Mouse (Mus musculus) gastrocnemius, adult 18-20 months (tissue): ENCODE measurements around the gene Tspan17. TPM values are rescaled to one million over a fixed set of nuclear protein-coding genes. Genes with fewer than 3 reads are reported as not detected.

Experiments used
- total RNA-seq, 2 experiments: library from RNA; stranded (reverse); gene quantifications; 2 replicates each; pipeline ENCODE4 v1.2.3; 2021

Tspan17 gene
- total RNA-seq, 2 experiments from 2014 or later: 19.1 to 23.1 TPM

Other genes with a start within 250 kb of the Tspan17 start
- 100 to 1,000 TPM; 203 to 215 TPM for gene 4833439L19Rik, start 223.9 kb upstream of the Tspan17 start, total RNA-seq
- 1 to 10 TPM; 2.6 TPM for gene Arl10, start 214.4 kb upstream of the Tspan17 start, total RNA-seq
- gene Nop16, start 199.3 kb upstream of the Tspan17 start, total RNA-seq: 10 to 100 TPM; 16.3 to 19.7 TPM
- 100 to 1,000 TPM; 151 to 154 TPM for gene Higd2a, start 199.2 kb upstream of the Tspan17 start, total RNA-seq
- 100 to 1,000 TPM; 157 to 180 TPM for gene Cltb, start 178.0 kb upstream of the Tspan17 start, total RNA-seq
- gene Faf2, start 167.6 kb upstream of the Tspan17 start, total RNA-seq: 10 to 100 TPM; 12.0 to 16.4 TPM
- 10 to 100 TPM; 23.8 to 29.2 TPM for gene Rnf44, start 95.5 kb upstream of the Tspan17 start, total RNA-seq
- not detected for gene Cdhr2, start 87.9 kb upstream of the Tspan17 start, total RNA-seq
- gene Gprin1, start 39.5 kb upstream of the Tspan17 start, total RNA-seq: not detected
- gene Sncb, start 22.8 kb upstream of the Tspan17 start, total RNA-seq: not detected
- not detected for gene Eif4e1b, start 5.4 kb upstream of the Tspan17 start, total RNA-seq
- gene Unc5a, start 160.0 kb downstream of the Tspan17 start, total RNA-seq: 1 to 10 TPM; 7.6 to 7.8 TPM
- gene Hk3, start 232.0 kb downstream of the Tspan17 start, total RNA-seq: under 1 TPM; 0.14 to 0.19 TPM